8 mouse cellular contexts compared by ENCODE assay signal in the genomic region with DNA sequence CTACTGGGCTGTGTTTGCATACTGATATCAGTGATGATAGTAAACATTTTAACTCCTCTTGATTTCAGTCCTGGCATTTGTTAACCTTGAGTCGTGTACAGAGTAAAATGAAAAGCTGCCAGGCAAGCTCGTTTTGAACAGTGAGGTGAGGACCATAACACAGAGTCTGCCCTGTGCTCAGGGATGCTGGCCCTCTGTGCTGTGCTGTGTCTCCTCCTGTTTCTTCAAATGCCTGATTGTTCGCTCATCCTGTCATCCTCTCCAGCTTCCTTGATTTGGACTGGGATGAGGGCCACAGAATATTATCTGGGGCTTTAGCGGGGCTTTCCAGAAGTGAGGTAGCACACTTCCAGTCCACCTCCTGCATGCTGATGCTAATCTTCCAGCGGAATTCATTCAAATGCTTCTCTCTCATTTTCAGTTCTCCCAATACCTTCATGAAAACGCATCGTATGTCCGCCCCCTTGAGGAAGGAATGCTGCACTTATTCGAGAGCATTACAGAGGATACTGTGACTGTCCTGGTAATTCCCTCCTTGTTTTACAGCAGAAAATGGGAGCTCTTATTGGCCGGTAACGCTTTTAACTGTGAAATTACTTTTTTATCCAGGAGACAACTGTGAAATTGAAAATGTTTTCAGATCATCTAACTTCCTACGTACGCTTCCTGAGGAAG. TPM values are rescaled to one million over a fixed set of nuclear protein-coding genes. Genes with fewer than 3 reads are reported as not detected.
DNase-seq lines count a peak whose midpoint lies in the region; ATAC-seq and TF ChIP-seq lines count a peak whose summit lies in the region.

No protein-coding gene starts in this region.

- no peaks in the 10 kb centered on the region for H3K9me3 ChIP-seq in embryonic facial prominence, embryonic 14.5 days (ENCODE audit: control insufficient read depth, low read length)
- H3K9me3 ChIP-seq in lung, postnatal 0 days (ENCODE audit: low read length), result no peaks in the 10 kb centered on the region

- no peak overlapping the region for H3K4me3 ChIP-seq in embryonic facial prominence, embryonic 14.5 days (ENCODE audit: low read depth, low read length)
- no peak overlapping the region for H3K4me3 ChIP-seq in lung, postnatal 0 days (ENCODE audit: low read depth, low read length)

- H3K9ac ChIP-seq in embryonic facial prominence, embryonic 14.5 days (ENCODE audit: low read depth, low read length), result no peak overlapping the region
- no peak overlapping the region for H3K9ac ChIP-seq in lung, postnatal 0 days (replicated peaks; ENCODE audit: low read depth)

- peak; percentile 82 for ATAC-seq in embryonic facial prominence, embryonic 14.5 days (ENCODE audit: low read depth)
- peak; percentile 75 for ATAC-seq in lung, postnatal 0 days
- ATAC-seq in megakaryocyte-erythroid progenitor cell, adult 5-6 weeks (replicated peaks; ENCODE audit: low FRiP score, low TSS enrichment, poor library complexity, severe bottlenecking), result no peak

- no peak for TF ChIP-seq EP300 in lung, postnatal 0 days (IDR thresholded peaks at IDR 0.05)

- peaks cover 23% of the 10 kb centered on the region for H3K36me3 ChIP-seq in embryonic facial prominence, embryonic 14.5 days (ENCODE audit: control insufficient read depth, insufficient read depth, low read length)
- peaks cover 10% of the 10 kb centered on the region; the same call in 1 of the 2 replicates for H3K36me3 ChIP-seq in lung, postnatal 0 days (ENCODE audit: insufficient read depth, low read length)

- no peak overlapping the region for H3K27ac ChIP-seq in embryonic facial prominence, embryonic 14.5 days (replicated peaks; ENCODE audit: low read depth, low read length)
- no peak overlapping the region for H3K27ac ChIP-seq in lung, postnatal 0 days (ENCODE audit: low read length)

- no peak overlapping the region for H3K4me2 ChIP-seq in embryonic facial prominence, embryonic 14.5 days (ENCODE audit: low read depth, low read length)
- H3K4me2 ChIP-seq in lung, postnatal 0 days (replicated peaks; ENCODE audit: low read depth, low read length), result no peak overlapping the region

- H3K27me3 ChIP-seq in embryonic facial prominence, embryonic 14.5 days (replicated peaks; ENCODE audit: control insufficient read depth, insufficient read depth, low read length), result no peaks in the 10 kb centered on the region
- H3K27me3 ChIP-seq in lung, postnatal 0 days (replicated peaks; ENCODE audit: insufficient read depth, low read length), result no peaks in the 10 kb centered on the region

- 28% methylated on average over 13 of the region's 13 CpGs for WGBS in embryonic facial prominence, embryonic 14.5 days
- WGBS in lung, postnatal 0 days, result 27% methylated on average over 13 of the region's 13 CpGs

- peak; percentile 88 for DNase-seq in ES-CJ7 (ENCODE audit: low read depth, low spot score)
- peak; percentile 70 for DNase-seq in adrenal gland, postnatal 25 days
- peak; percentile 87 for DNase-seq in embryonic facial prominence, embryonic 14.5 days (ENCODE audit: low spot score)
- DNase-seq in heart, postnatal 10 days, result peak; percentile 81 to 89
- peak; percentile 90 to 94 for DNase-seq in kidney, postnatal 36 days
- peak; percentile 74 for DNase-seq in lung, postnatal 0 days (ENCODE audit: low spot score)
- peak; percentile 65 for DNase-seq in right cerebral cortex, adult 18-20 months

- H3K4me1 ChIP-seq in embryonic facial prominence, embryonic 14.5 days (ENCODE audit: control insufficient read depth, insufficient read depth, low read length), result no peaks in the 10 kb centered on the region
- no peaks in the 10 kb centered on the region for H3K4me1 ChIP-seq in lung, postnatal 0 days (ENCODE audit: insufficient read depth, low read depth, low read length)

- intact Hi-C loops in heart, postnatal 10 days (cut with DNase I), result loop anchor here (2.0 to 5.0 kb wide), 2 partner anchors 38 to 84 kb away; partner anchors contain the start of gene Ston1

- TF ChIP-seq CTCF in lung, postnatal 0 days (IDR thresholded peaks at IDR 0.05), result peak; percentile 94

RNA-seq across cellular contexts. Expression of gene Ppp1r21, which starts 28.4 kb away (rescaled TPM):
- 46.4 and 46.6 TPM in 2 replicates for total RNA-seq in adrenal gland, postnatal 25 days (2021)
- 23.5 and 24.1 TPM in 2 replicates for polyA plus RNA-seq in embryonic facial prominence, embryonic 14.5 days (2014; fragmentation: Nextera tagmentation; extraction: Ambion mirVana)
- total RNA-seq in heart, postnatal 10 days (2021), result 10 to 100 TPM; 15.0 to 15.7 TPM
- polyA plus RNA-seq in lung, postnatal 0 days (2015; fragmentation: Nextera tagmentation; extraction: Ambion mirVana), result 18.6 TPM in 2 replicates
- 46.2 and 47.1 TPM in 2 replicates for total RNA-seq in megakaryocyte-erythroid progenitor cell, adult 5-6 weeks (2014; fragmentation: Nextera tagmentation)
- total RNA-seq in megakaryocyte-erythroid progenitor cell, adult 5-6 weeks (2017), result 28.0 and 29.1 TPM in 2 replicates

RNA-seq across cellular contexts. Expression of gene Ston1, which starts 39.2 kb away (rescaled TPM):
- 26.0 and 33.3 TPM in 2 replicates for total RNA-seq in adrenal gland, postnatal 25 days (2021)
- 9.1 and 10.8 TPM in 2 replicates for polyA plus RNA-seq in embryonic facial prominence, embryonic 14.5 days (2014; fragmentation: Nextera tagmentation; extraction: Ambion mirVana)
- 10 to 100 TPM; 25.9 to 30.9 TPM for total RNA-seq in heart, postnatal 10 days (2021)
- polyA plus RNA-seq in lung, postnatal 0 days (2015; fragmentation: Nextera tagmentation; extraction: Ambion mirVana), result 6.4 and 6.9 TPM in 2 replicates
- 1.2 TPM in 1 of 2 replicates, not detected in the other for total RNA-seq in megakaryocyte-erythroid progenitor cell, adult 5-6 weeks (2014; fragmentation: Nextera tagmentation)
- total RNA-seq in megakaryocyte-erythroid progenitor cell, adult 5-6 weeks (2017), result not detected in 2 replicates

Comparison
In these comparisons a context has a peak if more than half of its experiments do, and no peak if none do; other contexts are left out.
1. RNA of gene Ston1, which starts 39.2 kb away (total RNA-seq): 25.9 to 30.9 TPM in heart, postnatal 10 days and 26.0 to 33.3 TPM in adrenal gland, postnatal 25 days; 1.2 TPM in megakaryocyte-erythroid progenitor cell, adult 5-6 weeks; every median in the first group is over 10 times any median in the second.
2. Peak in every context shown above with its lines, with median percentiles within 50 percentile points of each other: DNase-seq.